In the genomic region with DNA sequence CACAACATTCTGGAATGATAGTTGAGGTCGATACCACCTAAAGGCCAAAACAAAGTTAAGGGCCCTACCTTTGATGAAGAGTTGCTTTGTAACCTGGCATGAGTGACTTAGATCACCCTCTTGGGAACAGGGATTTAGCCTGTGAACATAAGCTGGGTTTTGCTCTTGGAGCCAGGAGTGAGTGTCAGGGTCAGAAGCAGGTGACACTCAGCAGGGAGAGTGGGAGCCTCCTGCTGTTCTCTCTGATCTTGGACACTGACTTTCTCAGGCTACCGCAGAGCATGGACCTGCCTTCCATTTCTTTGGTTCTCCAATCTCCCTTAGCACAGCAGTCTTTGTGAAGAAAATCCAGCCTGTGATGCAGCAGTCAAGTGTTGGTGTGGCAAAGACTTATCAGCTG, we compare ENCODE assay signal across 34 mouse cellular contexts.
"Had no signal": no experiment of that assay in that cellular context is flagged by ENCODE, and none has a peak within 500 bp of the region (broad histone marks: within the 10 kb centered on the region; RNA-seq: fewer than 3 reads in every experiment).

No protein-coding gene starts in this region.

- H3K27me3 ChIP-seq: heart, embryonic 12.5 days; heart, embryonic 13.5 days; heart, embryonic 15.5 days; hindbrain, embryonic 12.5 days; hindbrain, embryonic 13.5 days; hindbrain, embryonic 15.5 days; intestine, embryonic 15.5 days; kidney, embryonic 15.5 days had no signal

- ATAC-seq: hindbrain, embryonic 16.5 days; hindbrain, postnatal 0 days; inflammation-experienced regulatory T-cells, adult 6 months; intestine, embryonic 15.5 days; intestine, embryonic 16.5 days; intestine, postnatal 0 days had no signal

- H3K4me2 ChIP-seq: heart, embryonic 12.5 days; heart, embryonic 13.5 days; heart, embryonic 15.5 days; hindbrain, embryonic 12.5 days; hindbrain, embryonic 13.5 days; hindbrain, embryonic 14.5 days; hindbrain, embryonic 15.5 days; intestine, embryonic 15.5 days; kidney, embryonic 15.5 days had no signal

- DNase-seq: heart, postnatal 10 days; heart, postnatal 14 days; heart, postnatal 36 days; heart, postnatal 4 days; kidney, adult 11 months; kidney, adult 18-20 months; kidney, adult 2 months; kidney, adult 8-10 months; kidney, adult 9 months; kidney, postnatal 10 days; kidney, postnatal 14 days; kidney, postnatal 25 days; kidney, postnatal 36 days; kidney, postnatal 4 days; layer of hippocampus, adult 9-11 months; layer of hippocampus, postnatal 36 days had no signal

- H3K4me3 ChIP-seq: heart, embryonic 10.5 days; heart, embryonic 12.5 days; heart, embryonic 13.5 days; heart, embryonic 15.5 days; hindbrain, embryonic 10.5 days; hindbrain, embryonic 12.5 days; hindbrain, embryonic 13.5 days; hindbrain, embryonic 15.5 days; intestine, embryonic 15.5 days; kidney, embryonic 15.5 days; layer of hippocampus, adult 2 months had no signal

- H3K9me3 ChIP-seq: heart, embryonic 10.5 days; heart, embryonic 12.5 days; heart, embryonic 13.5 days; heart, embryonic 15.5 days; hindbrain, embryonic 10.5 days; hindbrain, embryonic 12.5 days; hindbrain, embryonic 13.5 days; hindbrain, embryonic 15.5 days; intestine, embryonic 15.5 days; kidney, embryonic 15.5 days had no signal

- H3K9ac ChIP-seq: heart, embryonic 12.5 days; heart, embryonic 13.5 days; heart, embryonic 15.5 days; hindbrain, embryonic 12.5 days; hindbrain, embryonic 13.5 days; hindbrain, embryonic 14.5 days; hindbrain, embryonic 15.5 days; intestine, embryonic 15.5 days; kidney, embryonic 15.5 days had no signal

- H3K36me3 ChIP-seq: heart, embryonic 10.5 days; heart, embryonic 12.5 days; heart, embryonic 13.5 days; heart, embryonic 15.5 days; hindbrain, embryonic 10.5 days; hindbrain, embryonic 12.5 days; intestine, embryonic 15.5 days; kidney, embryonic 15.5 days had no signal

- H3K4me1 ChIP-seq: hindbrain, embryonic 10.5 days; hindbrain, embryonic 12.5 days; hindbrain, embryonic 13.5 days; intestine, embryonic 15.5 days; kidney, embryonic 15.5 days had no signal

- H3K27ac ChIP-seq: heart, embryonic 10.5 days; heart, embryonic 13.5 days; heart, embryonic 15.5 days; hindbrain, embryonic 10.5 days; hindbrain, embryonic 12.5 days; hindbrain, embryonic 13.5 days; hindbrain, embryonic 14.5 days; hindbrain, embryonic 15.5 days; hindbrain, postnatal 0 days; intestine, embryonic 15.5 days; kidney, embryonic 15.5 days; kidney, postnatal 0 days had no signal
